Mouse (Mus musculus): Measurements from ENCODE around the gene Fam19a2.

Fam19a2 gene

GRCm38 (mm10) chr10:123723641-123724040 is 459.8 kb downstream of the Fam19a2 start:
- no peak for DNase-seq (ENCODE audit: low spot score in 2 of 2)

- no peak for DNase-seq (ENCODE audit: low spot score in 2 of 2)
Observed at GRCm38 (mm10) chr10:123748317-123748716, 484.5 kb downstream of the Fam19a2 start.

DNA sequence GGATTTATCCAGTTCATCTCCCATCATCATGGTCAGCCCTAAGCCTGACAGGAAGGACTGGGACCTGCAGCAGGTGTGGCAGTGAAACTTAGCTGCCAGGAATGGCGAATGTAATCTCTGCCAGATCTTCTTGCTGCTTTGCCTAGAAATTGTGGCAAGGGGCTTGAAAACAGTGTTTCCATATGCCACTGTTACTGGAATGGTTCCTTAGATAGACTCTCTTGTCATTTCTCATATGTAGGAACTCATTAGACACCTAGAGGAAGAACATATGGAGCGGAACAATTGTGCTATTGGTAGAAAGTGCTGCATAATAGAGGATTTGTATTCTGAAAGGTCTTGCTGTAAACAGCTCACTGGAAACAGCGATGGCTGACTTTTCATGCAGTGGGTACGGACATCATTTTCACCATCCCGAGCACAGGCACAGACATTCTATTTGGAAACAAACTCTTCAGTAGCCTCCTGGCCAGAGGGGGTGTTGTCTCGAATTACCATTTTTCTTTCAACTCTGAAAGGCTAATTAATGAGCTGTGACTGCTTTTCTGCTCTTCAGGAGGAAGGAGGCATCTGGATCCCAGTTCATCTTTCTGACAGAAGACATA is 488.0 kb downstream of the Fam19a2 start:
- DNase-seq (ENCODE audit: low spot score in 2 of 2), result no peak

DNA sequence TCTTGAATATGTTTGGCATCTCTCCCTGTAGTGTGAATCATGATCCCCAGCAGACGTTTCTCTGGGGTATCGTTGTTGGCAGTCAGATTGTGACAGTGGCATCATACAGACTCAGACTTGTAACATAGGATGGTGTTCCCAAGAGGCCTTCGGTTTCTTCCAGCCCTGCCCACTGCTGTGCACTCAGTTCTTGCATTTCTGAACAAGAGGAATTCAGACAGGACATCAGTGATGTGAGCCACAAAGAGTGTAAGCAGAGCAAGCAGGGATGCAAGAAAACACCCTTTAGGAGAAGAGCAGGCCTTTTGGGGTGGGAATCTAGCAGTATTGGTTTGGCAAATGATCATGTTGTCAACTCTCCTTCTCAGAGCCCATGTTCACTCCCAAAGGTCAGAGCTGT is 489.0 kb downstream of the Fam19a2 start:
- no peak for DNase-seq (ENCODE audit: low spot score in 2 of 2)

DNA sequence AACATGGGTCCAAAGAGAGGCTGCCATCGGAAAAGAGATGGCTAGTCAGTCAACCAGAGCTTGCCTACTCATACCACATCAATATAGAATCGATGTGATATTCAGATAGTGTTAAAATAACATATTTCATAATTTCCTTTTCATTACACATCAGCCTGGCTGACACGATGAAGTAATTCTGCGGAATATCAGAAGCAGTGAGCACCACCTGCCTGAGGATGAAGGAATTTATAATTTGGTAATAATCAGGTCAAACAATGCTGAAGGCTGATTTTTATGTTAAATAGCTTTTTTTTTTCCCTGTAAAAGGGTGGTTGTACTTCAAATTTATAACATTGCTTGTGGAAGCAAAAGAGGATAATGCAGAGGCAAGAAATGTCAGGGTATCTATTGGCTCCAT is 490.2 kb downstream of the Fam19a2 start:
- no peak for DNase-seq (ENCODE audit: low spot score in 2 of 2)

- DNase-seq (ENCODE audit: low spot score in 2 of 2), result no peak
Observed at GRCm38 (mm10) chr10:123789374-123789773, 525.6 kb downstream of the Fam19a2 start.
